Mouse (Mus musculus) embryonic facial prominence, embryonic 11.5 days (tissue): ENCODE measurements at regions not wholly inside any gene's neighbourhood (a gene's known extent, or its start where the extent isn't known, plus 50 kb on each side); places are given as distances from the start of the nearest gene placed in this dataset.

Experiments
- ATAC-seq: fragments of 200-750 bp; cut with Nextera tagmentation; replicated peaks from 2 replicates; pipeline ENCODE4 v1.8.0; 2017; ENCODE audit warnings: low read depth; ENCODE audit not compliant: insufficient number of reproducible peaks, low FRiP score, low TSS enrichment
- DNase-seq: peaks from one replicate; pipeline ENCODE4 v3.0.0-alpha.2; 2015; ENCODE audit warnings: low spot score
- H3K27ac ChIP-seq: fragments of 300-500 bp; sonication (generic); replicated peaks from 2 replicates; pipeline ENCODE4 v1.5.1; 2014; ENCODE audit warnings: mild to moderate bottlenecking, low read depth, low read length, control low read depth
- H3K27me3 ChIP-seq: fragments of 300-500 bp; sonication (generic); 2 replicates; pipeline ENCODE4 v1.6.1; 2014; ENCODE audit warnings: mild to moderate bottlenecking, low read length, moderate library complexity, mixed read lengths; ENCODE audit not compliant: control insufficient read depth, insufficient read depth
- H3K36me3 ChIP-seq: fragments of 300-500 bp; sonication (generic); replicated peaks from 2 replicates; pipeline ENCODE4 v1.6.1; 2014; ENCODE audit warnings: low read depth, mild to moderate bottlenecking, low read length, moderate library complexity, mixed read lengths; ENCODE audit not compliant: control insufficient read depth, insufficient read depth
- H3K4me1 ChIP-seq: fragments of 300-500 bp; sonication (generic); 2 replicates; pipeline ENCODE4 v1.6.1; 2014; ENCODE audit warnings: low read length, mixed read lengths; ENCODE audit not compliant: control insufficient read depth, insufficient read depth
- H3K4me2 ChIP-seq: fragments of 300-500 bp; sonication (generic); 2 replicates; pipeline ENCODE4 v1.6.1; 2014; ENCODE audit warnings: low read depth, mild to moderate bottlenecking, control low read depth, low read length, moderate library complexity
- H3K4me3 ChIP-seq: fragments of 300-500 bp; sonication (generic); 2 replicates; pipeline ENCODE4 v1.5.1; 2014; ENCODE audit warnings: low read depth, low read length, control low read depth
- H3K9ac ChIP-seq: fragments of 300-500 bp; sonication (generic); replicated peaks from 2 replicates; pipeline ENCODE4 v1.6.1; 2014; ENCODE audit warnings: mild to moderate bottlenecking, control low read depth, low read length
- H3K9me3 ChIP-seq: fragments of 300-500 bp; sonication (generic); replicated peaks from 2 replicates; pipeline ENCODE4 v1.6.1; 2016; ENCODE audit warnings: mild to moderate bottlenecking, low read length, inconsistent platforms, mixed read lengths; ENCODE audit not compliant: control insufficient read depth
- WGBS: fragments of 180-500 bp; shearing (Covaris S2); extraction: QIAGEN DNeasy Blood & Tissue Kit; methylation state at CpG from one replicate; pipeline ENCODE4 v1.1.7; 2014; 5-methylcytosine and 5-hydroxymethylcytosine counted together

DNA sequence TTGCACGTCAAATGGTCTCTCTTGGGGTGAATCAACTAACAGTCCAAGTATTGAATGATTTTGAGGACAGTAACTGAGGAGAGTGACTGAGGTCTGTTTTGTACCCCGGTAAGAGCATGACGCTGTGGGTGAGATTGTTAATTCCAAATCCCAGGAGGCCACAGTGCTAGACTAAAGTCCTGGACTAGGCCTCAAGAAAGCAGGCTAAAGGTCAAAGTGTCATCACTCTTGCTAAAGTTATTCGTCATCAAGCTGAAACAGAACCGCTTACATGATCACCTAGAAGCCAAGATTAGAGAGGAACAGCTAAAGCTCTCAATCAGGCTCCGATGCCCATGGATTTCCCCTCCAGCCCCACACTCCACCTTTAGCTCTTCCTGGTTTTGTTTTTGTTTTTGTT, 76.6 kb downstream of the Gm10260 start:
- H3K4me2 ChIP-seq = no peak overlapping the region
- ATAC-seq = no peak
- WGBS = 79% methylated on average over 6 of the region's 6 CpGs

GRCm38 (mm10) chr13:97681228-97681987, 79.0 kb downstream of the Gm10260 start:
- no peak for ATAC-seq

More for the DNA sequence above, 76.6 kb downstream of the Gm10260 start:
- Histone ChIP-seq H3K9me3 (no peaks in the 10 kb centered on the region), H3K9ac (no peak overlapping the region), H3K27ac (no peak overlapping the region), H3K4me1 (no peaks in the 10 kb centered on the region), H3K4me3 (no peak overlapping the region), H3K36me3 (no peaks in the 10 kb centered on the region), H3K27me3 (no peaks in the 10 kb centered on the region)
- no peak for DNase-seq

DNA sequence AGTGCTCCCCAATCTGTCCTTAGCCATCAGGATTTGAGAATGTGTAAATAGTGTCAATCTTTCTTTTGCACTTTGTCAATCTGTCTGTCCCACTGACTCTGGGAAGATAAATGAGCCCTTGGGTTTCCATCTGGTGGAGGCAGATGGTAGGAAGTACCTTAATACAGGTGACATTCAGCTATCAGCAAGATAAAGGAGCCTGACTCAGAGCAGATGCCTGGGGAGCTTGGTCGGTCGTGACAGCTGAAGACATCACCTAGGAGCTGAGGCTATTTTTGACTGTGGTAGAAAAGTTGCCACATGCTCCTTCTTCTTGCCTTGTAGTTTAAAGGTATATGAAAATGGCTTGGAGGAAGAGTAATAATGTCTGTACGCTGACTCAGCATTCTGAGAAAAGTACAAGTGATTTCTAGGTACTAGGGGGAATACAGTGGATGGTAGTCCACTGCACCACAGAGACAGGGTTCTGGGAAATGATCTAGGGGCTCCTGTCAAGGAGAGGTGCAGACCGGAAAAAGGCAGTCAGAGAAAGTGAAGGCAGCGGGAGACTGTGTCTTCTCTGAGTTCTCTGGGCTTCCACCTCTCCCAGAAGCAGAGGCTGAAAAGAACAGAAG, 80.0 kb downstream of the Gm10260 start:
- H3K36me3 ChIP-seq = no peaks in the 10 kb centered on the region
- H3K27ac ChIP-seq = no peak overlapping the region
- WGBS = 85% methylated on average over 5 of the region's 5 CpGs
- DNase-seq (no peak), ATAC-seq (no peak)
- H3K9me3 ChIP-seq = no peaks in the 10 kb centered on the region
- no peak overlapping the region for H3K4me3 ChIP-seq
- no peak overlapping the region for H3K9ac ChIP-seq
- H3K4me2 ChIP-seq = no peak overlapping the region
- no peaks in the 10 kb centered on the region for H3K4me1 ChIP-seq
- H3K27me3 ChIP-seq = no peaks in the 10 kb centered on the region

More at GRCm38 (mm10) chr13:97681228-97681987, 79.0 kb downstream of the Gm10260 start:
- Histone ChIP-seq H3K4me2 (no peak overlapping the region), H3K36me3 (no peaks in the 10 kb centered on the region), H3K27me3 (no peaks in the 10 kb centered on the region), H3K4me1 (no peaks in the 10 kb centered on the region), H3K27ac (no peak overlapping the region), H3K9ac (no peak overlapping the region), H3K9me3 (no peaks in the 10 kb centered on the region), H3K4me3 (no peak overlapping the region)
- DNase-seq = no peak
- 45% methylated on average over 6 of the region's 6 CpGs for WGBS

- Histone ChIP-seq H3K36me3 (no peaks in the 10 kb centered on the region), H3K27ac (no peak overlapping the region), H3K4me3 (no peak overlapping the region), H3K4me1 (no peaks in the 10 kb centered on the region), H3K9me3 (no peaks in the 10 kb centered on the region), H3K27me3 (no peaks in the 10 kb centered on the region), H3K9ac (no peak overlapping the region), H3K4me2 (no peak overlapping the region)
- ATAC-seq = no peak
- no peak for DNase-seq
- WGBS = 91% methylated on average over 5 of the region's 5 CpGs
Measured at GRCm38 (mm10) chr13:97678991-97679390, 81.4 kb downstream of the Gm10260 start.

DNA sequence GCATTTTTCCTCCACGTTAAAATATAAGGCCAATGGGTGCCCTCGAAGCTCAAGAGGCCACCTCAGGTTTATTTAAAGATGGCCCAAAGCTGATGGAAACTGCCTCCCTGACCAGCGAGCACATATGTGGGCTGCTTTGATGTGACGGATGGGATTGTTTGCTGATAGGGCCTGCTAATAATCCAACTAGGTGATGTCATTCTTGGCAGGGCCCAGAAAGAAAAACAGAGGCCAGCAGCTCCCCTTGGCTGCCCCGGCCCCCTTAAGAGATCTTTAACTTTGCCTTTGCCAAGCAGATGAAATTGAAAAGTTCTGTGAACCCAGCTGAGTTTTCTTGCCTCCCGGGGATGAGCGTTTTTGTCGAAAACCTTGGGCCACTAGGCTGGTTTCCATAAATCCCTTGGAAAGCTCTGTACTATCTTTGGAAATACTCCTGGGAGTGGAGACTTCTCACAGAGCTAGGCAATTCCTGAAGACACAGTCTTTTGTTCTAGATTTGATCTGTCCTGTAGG, 83.8 kb downstream of the Gm10260 start:
- DNase-seq = no peak
- ATAC-seq = no peak
- no peak overlapping the region for H3K4me3 ChIP-seq
- H3K27me3 ChIP-seq = no peaks in the 10 kb centered on the region
- H3K9ac ChIP-seq = no peak overlapping the region
- no peaks in the 10 kb centered on the region for H3K36me3 ChIP-seq
- 66% methylated on average over 8 of the region's 8 CpGs for WGBS
- no peak overlapping the region for H3K4me2 ChIP-seq
- H3K4me1 ChIP-seq = no peaks in the 10 kb centered on the region
- H3K9me3 ChIP-seq = no peaks in the 10 kb centered on the region
- no peak overlapping the region for H3K27ac ChIP-seq

GRCm38 (mm10) chr13:97673107-97673506, 87.3 kb downstream of the Gm10260 start:
- no peak overlapping the region for H3K4me3 ChIP-seq
- no peaks in the 10 kb centered on the region for H3K36me3 ChIP-seq
- no peaks in the 10 kb centered on the region for H3K9me3 ChIP-seq
- H3K9ac ChIP-seq = no peak overlapping the region
- no peaks in the 10 kb centered on the region for H3K4me1 ChIP-seq
- no peak overlapping the region for H3K4me2 ChIP-seq
- ATAC-seq = no peak
- no peaks in the 10 kb centered on the region for H3K27me3 ChIP-seq
- WGBS = 84% methylated on average over 5 of the region's 5 CpGs
- no peak for DNase-seq
- no peak overlapping the region for H3K27ac ChIP-seq

DNA sequence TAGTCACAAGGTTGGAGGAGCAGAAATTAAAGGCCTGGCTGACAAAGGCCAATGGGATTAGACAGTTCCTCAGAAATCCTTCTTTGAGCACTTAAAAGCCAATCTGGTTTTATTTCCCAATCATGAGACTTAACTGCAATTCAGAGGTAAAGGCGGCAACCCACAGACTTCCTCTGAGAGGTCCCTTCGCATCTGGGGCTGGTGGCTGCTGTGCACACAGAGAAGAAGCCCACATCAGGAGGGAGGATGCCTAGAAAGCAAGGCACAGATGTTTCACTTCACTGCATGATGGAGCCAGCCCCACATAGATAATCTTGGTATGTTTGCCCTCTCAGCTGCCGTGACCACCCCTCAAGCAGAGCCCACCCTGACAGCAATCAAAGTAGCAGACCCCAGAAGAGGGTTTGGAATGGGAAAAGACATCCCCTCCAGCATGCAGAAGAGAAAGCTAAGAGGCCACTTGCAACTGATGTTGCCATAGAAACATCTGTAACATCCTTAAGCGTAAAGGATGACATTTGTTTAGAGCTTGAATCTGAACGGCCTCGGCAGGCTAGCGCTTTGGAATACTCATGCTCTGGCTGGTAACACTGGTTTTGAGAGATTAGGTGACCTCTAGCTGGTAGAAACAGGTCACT, 88.3 kb downstream of the Gm10260 start:
- ATAC-seq (no peak), DNase-seq (no peak)
- Histone ChIP-seq H3K4me3 (no peak overlapping the region), H3K27ac (no peak overlapping the region), H3K36me3 (no peaks in the 10 kb centered on the region), H3K27me3 (no peaks in the 10 kb centered on the region), H3K4me1 (no peaks in the 10 kb centered on the region), H3K9ac (no peak overlapping the region), H3K9me3 (no peaks in the 10 kb centered on the region), H3K4me2 (no peak overlapping the region)
- 76% methylated on average over 7 of the region's 7 CpGs for WGBS

DNA sequence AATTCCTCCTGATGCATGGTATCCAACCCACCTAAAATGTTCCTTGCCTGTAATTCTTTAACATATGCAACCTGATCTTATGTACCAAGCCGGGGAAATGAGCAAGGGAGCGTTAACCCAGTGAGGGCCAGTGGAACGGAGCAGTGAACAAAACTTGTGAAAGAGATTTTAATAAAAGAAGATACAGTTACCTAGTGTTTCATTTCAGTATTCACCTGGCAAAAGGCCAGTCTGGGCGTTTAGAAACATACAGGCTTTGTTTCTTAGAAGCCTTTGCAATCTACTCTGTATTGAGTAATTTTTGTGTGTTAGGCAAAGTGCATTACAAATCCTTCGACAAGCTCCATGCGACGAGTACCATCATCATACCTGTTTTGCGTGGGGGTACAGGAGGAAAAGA, 91.1 kb downstream of the Gm10260 start:
- no peak overlapping the region for H3K27ac ChIP-seq
- ATAC-seq = no peak
- DNase-seq = peak; percentile 20
- H3K9ac ChIP-seq = no peak overlapping the region
- no peak overlapping the region for H3K4me2 ChIP-seq
- no peaks in the 10 kb centered on the region for H3K36me3 ChIP-seq
- no peaks in the 10 kb centered on the region for H3K9me3 ChIP-seq
- no peak overlapping the region for H3K4me3 ChIP-seq
- H3K4me1 ChIP-seq = no peaks in the 10 kb centered on the region
- WGBS = 69% methylated on average over 8 of the region's 8 CpGs
- no peaks in the 10 kb centered on the region for H3K27me3 ChIP-seq
